Mouse (Mus musculus) frontal cortex, adult (tissue): ENCODE measurements around the gene Cfap99.

Source experiments
- ATAC-seq: cut with Nextera tagmentation; 2 replicates; pipeline ENCODE4 v1.9.2; 2017; ENCODE audit warnings: mild to moderate bottlenecking, moderate library complexity, mixed read lengths; ENCODE audit not compliant: low TSS enrichment

Cfap99 gene

DNA sequence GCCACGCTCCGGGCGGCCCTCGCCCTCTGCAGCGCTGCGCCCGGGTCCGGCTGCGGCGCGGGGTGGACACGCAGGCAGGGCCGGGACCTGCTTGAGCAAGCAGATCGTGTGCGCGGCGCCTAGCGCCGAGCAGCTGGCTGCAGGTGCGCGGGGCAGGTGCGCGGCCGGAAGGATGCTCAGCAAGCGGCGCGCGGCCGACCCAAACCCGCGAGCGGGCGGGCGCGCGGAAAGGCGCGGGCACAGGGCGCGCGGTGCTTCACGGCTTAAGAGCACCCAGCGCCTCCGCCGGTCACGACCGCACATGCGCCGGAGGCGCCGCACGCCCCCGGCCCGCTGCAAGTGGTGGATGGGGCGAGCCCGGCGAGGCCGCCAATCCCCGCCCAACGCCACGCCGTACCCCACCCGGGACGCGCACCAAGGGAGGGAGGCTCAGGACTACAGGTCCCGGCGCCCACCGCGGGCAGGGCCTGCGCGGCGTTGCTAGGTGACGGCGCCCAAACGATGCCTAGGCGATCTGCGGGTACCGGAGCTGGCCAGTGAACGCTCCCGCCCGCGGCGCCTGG, at the start of gene Cfap99, which contains the start of gene Zfyve28:
Cfap99 (plus strand) TSS at position 447 of the 563 bp plus-strand sequence.
Zfyve28 (minus strand) TSS at position 296 of the 563 bp plus-strand sequence.
- ATAC-seq: peak; percentile 94

GRCm38 (mm10) chr5:34242224-34242963, 46.0 kb upstream of the Cfap99 start:
- ATAC-seq: peak; percentile 84

DNA sequence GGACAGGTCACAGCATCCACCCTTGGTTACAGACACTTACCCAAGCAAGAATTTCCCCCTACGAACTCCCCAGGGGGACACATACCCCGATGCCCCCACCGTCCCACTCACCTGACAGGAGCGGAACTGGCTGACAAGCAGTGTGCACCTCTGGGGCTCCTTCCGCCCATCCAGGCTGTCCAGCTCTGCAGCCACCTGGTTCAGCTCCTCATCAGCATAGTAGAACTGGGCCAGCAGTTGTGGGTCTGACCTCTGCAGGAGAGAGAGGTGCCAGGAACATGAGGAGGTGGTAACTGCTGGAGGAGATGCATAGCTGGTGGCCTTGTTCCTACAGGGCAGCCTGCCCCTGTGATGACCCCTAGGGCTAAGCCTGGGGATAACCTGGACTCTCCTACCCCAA, 45.3 kb upstream of the Cfap99 start:
- peak; percentile 13; the same call in 1 of the 2 replicates for ATAC-seq

- no peak for ATAC-seq
Observed at GRCm38 (mm10) chr5:34246443-34246842, 42.0 kb upstream of the Cfap99 start.

GRCm38 (mm10) chr5:34249132-34249531, 39.3 kb upstream of the Cfap99 start:
- ATAC-seq: no peak

GRCm38 (mm10) chr5:34250090-34250489, 38.3 kb upstream of the Cfap99 start:
- ATAC-seq: no peak

- ATAC-seq: no peak
Observed at GRCm38 (mm10) chr5:34251794-34252193, 36.6 kb upstream of the Cfap99 start.

- no peak for ATAC-seq
Observed at GRCm38 (mm10) chr5:34252307-34252966, 36.0 kb upstream of the Cfap99 start.

- peak; percentile 49 for ATAC-seq
Observed at GRCm38 (mm10) chr5:34252967-34253519, 35.4 kb upstream of the Cfap99 start.

- no peak for ATAC-seq
Observed at GRCm38 (mm10) chr5:34254309-34254708, 34.1 kb upstream of the Cfap99 start.

- no peak for ATAC-seq
Observed at GRCm38 (mm10) chr5:34255189-34255588, 33.2 kb upstream of the Cfap99 start.

- no peak for ATAC-seq
Observed at GRCm38 (mm10) chr5:34259172-34259816, 29.1 kb upstream of the Cfap99 start.

DNA sequence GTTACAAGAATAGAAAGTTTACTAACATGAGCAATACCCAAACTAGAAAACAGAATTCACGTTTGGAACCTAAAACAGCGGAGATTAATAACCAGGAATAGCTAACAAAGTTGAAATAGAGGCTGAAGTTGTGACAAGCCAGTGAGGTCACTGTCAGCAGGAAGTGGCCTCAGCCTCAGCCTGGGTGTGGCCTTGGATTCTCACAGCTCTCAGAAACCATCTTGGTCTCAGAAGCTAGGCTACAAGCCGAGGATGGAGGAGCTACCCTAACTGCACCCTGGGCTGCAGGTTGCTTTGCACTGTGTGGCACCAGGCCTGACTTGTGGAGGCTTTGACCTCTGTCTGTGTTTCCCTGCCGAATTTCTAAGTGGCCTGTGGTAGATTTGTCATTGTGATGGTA, 22.3 kb upstream of the Cfap99 start:
- no peak for ATAC-seq

GRCm38 (mm10) chr5:34269197-34269920, 19.0 kb upstream of the Cfap99 start:
- no peak for ATAC-seq

DNA sequence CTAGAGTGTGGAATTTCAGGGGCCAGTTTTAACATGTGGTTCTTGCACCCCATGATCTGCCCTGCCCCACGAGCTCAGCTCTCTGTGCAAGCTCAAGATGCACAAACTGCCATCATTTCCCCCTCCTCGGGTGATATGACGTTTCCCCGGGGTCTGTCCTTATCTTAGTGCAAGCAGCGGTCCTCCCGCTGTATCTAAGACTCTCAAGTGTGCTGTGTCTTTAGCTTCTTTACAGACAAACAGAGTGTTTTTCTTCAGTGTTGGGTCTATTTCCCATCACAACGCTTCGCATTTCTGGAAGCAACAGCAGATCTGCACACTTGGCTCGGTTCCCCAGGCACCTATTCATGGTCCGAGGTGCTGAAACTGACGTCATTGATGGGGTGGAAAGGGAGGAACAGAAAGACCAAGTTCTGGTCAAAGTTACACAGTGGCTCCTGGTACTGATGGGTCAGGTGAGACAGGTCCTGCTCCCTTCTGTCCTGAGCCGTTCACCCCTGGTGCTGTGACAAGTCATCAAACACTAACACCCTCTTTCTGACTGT, 18.4 kb upstream of the Cfap99 start:
- no peak for ATAC-seq

- no peak for ATAC-seq
Observed at GRCm38 (mm10) chr5:34271743-34272142, 16.7 kb upstream of the Cfap99 start.

- peak; percentile 58 for ATAC-seq
Observed at GRCm38 (mm10) chr5:34273251-34273681, 15.1 kb upstream of the Cfap99 start.

DNA sequence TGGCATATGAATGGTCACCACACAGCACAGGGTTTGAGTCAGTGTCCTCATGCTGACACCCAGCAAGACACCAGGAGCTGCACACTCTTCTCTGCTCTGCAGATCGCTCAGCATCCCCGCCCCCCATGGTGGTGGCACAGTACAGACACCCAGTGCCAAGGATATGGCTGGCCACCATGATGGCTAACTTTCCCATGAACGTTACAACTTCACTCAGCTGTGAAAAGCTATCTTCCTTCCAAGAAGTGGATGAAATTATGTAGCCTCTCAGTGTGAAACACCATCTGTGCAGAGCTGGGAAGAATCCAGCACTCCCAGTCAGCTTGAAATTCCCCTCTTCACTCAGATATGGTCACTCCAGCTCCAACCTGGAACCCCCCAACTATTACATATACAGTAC, 14.1 kb upstream of the Cfap99 start:
- peak; percentile 11; the same call in 1 of the 2 replicates for ATAC-seq

GRCm38 (mm10) chr5:34274676-34275293, 13.6 kb upstream of the Cfap99 start:
- ATAC-seq: no peak

DNA sequence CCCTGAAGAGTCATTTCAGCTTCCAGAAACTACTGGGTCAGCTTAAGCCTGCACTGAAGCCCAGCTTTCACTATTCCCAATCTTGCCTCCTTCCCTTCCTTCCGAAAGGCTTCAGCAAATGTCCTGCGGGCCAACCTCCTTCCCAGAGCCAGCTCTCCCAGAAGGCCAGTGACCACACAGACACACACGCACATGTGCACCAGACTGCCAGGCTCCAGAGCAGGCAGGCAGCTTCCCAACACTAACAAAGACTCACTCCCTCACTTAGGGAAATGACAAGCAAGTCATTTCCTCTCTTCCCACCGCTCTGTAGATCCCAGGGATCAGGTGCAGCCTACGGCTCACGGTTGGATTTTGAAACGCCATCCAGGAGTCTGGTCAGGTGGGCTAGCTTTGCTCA, 12.2 kb upstream of the Cfap99 start:
- ATAC-seq: no peak

- peak; percentile 50 for ATAC-seq
Observed at GRCm38 (mm10) chr5:34276746-34277145, 11.7 kb upstream of the Cfap99 start.
